Mouse (Mus musculus) lung, adult 2 months (tissue): Measurements from ENCODE around the gene Gpc6. TPM values are rescaled to one million over a fixed set of nuclear protein-coding genes. Genes with fewer than 3 reads are reported as not detected.
"Not testable (repeated sequence)": the region's sequence is repeated elsewhere in the genome, so short reads cannot be mapped to it uniquely, and the experiment has no call there.

ENCODE experiments used
- DNase-seq: peaks from one replicate; pipeline ENCODE4 v3.0.0; 2022
- H3K4me1 ChIP-seq: fragments of 200-500 bp; 2 replicates; pipeline ENCODE4 v1.6.1; 2011; ENCODE audit warnings: low read length; ENCODE audit not compliant: control insufficient read depth, insufficient read depth
- H3K4me3 ChIP-seq: fragments of 200-500 bp; replicated peaks from 2 replicates; pipeline ENCODE3; 2011; ENCODE audit warnings: low read depth, mild to moderate bottlenecking, control low read depth, low read length; ENCODE audit errors: extremely low read depth
- CTCF ChIP-seq: fragments of 200-500 bp; IDR thresholded peaks from 2 replicates; pipeline ENCODE4 v1.5.1; 2011; ENCODE audit warnings: mild to moderate bottlenecking, low read length, control low read depth; ENCODE audit not compliant: insufficient read depth
- POLR2A ChIP-seq: fragments of 200-500 bp; IDR thresholded peaks from 2 replicates; pipeline ENCODE4 v1.6.1; 2011; ENCODE audit warnings: low read depth, mild to moderate bottlenecking, control low read depth, low read length, borderline replicate concordance; ENCODE audit errors: extremely low read depth
- WGBS: fragments of 180-500 bp; shearing (Covaris S2); methylation state at CpG from one replicate; pipeline ENCODE4 v1.1.7; 2018; 5-methylcytosine and 5-hydroxymethylcytosine counted together
- polyA plus RNA-seq: library from polyadenylated mRNA; depleted of rRNA; stranded (reverse); fragments of >200 nt; gene quantifications from 2 replicates; pipeline ENCODE4 v1.2.3, GENCODE M21; 2012

Gpc6 gene
- polyA plus RNA-seq, 1 experiment: 2.4 TPM

DNA sequence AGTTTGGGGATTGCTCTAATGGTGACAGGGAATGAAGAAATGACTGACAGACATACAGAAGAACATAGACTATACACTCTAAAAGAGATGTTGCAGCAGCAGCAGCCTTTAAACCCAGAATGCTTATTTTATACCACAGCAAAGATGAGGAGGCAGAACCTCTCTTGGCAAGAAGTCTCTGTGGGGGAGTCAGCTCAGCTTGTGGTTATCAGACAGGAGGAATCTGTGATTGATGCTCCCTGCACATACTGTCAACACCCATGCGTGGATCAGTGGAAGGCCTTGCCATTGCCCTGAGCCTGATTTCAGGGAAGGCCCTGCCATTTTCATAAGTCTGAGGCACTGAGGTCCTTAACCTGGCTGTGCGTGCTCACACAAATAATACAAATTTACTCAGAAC, 484.7 kb downstream of the Gpc6 start:
- no peak for DNase-seq
- Histone ChIP-seq H3K4me3 (no peak overlapping the region), H3K4me1 (no peaks in the 10 kb centered on the region)
- WGBS: 90% methylated on average over 2 of the region's 2 CpGs
- no peak for TF ChIP-seq POLR2A
- no peak for TF ChIP-seq CTCF

DNA sequence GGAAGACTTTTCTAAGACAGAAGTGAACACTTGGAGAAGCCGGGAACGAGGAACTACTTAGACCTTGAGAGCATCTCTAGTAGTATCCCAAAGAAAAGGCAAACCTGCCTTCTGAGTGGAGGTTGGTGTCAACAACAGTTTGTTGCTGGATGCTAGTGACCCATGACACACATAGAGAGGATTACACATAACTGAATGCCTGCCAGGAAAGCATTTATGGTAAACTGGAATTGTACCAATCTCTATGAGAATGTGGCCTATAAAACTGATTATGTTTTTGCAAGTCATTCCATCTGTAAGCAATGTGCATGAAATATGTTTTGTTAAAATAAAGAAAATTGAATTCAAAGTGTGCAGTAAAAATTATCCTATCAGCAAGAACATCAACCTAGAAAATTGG, 485.4 kb downstream of the Gpc6 start:
- Histone ChIP-seq H3K4me3 (no peak overlapping the region), H3K4me1 (no peaks in the 10 kb centered on the region)
- DNase-seq: no peak
- WGBS: 93% methylated on average over 2 of the region's 2 CpGs
- TF ChIP-seq POLR2A (no peak), CTCF (no peak)

DNA sequence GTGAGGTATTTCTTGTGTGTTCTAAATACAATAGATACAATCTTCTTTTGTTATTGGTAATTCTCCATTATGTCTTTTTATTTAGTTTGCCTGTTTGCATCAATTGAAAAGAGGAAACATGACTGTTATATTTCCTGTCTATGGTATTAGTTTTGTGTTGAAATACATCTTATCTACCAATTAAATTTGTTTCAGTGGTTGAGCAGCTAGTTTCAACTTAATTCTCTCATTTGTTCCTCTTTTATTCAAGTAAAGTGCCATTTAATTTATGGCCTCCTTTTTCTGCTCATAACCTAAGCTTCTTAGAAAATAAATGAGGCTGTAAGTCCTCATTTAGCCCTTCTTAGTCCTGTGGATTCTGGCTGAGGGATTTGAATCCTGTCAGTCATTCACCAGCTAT, 489.9 kb downstream of the Gpc6 start:
- DNase-seq: no peak
- Histone ChIP-seq H3K4me1 (no peaks in the 10 kb centered on the region), H3K4me3 (no peak overlapping the region)
- no peak for TF ChIP-seq POLR2A
- TF ChIP-seq CTCF: no peak

DNA sequence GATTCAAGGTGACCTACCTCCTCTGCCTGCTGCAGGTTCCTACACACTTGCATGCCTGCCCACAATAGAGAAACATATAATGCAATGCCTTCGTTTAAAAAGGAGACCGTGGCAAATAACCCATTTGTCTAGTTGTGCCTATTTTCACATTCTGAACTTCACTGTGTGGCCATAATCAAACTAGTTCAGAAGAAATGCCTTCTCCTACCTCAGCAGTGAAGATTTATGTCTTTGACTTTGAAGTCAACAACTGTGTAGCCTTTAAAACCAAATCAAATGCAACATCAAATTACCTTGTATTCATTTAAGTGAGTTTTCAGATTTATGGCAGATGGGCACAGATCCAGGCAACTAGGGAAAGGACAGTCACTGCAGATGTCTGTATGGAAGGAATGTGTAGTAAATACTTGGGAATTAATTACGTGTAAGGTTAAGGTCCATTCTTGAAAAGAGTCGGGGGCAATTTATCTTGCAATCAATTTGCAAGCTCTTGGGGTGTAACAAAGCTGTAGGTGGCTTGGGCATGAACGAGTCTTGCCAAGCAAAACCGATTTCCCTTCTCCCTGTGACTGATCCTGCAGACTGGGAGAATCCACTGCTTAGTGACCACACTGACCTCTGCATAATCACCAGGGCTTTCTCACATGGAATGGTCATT, 494.6 kb downstream of the Gpc6 start:
- TF ChIP-seq CTCF (no peak), POLR2A (no peak)
- no peaks in the 10 kb centered on the region for H3K4me1 ChIP-seq
- no peak overlapping the region for H3K4me3 ChIP-seq
- DNase-seq: no peak
- 68% methylated on average over 6 of the region's 6 CpGs for WGBS

DNA sequence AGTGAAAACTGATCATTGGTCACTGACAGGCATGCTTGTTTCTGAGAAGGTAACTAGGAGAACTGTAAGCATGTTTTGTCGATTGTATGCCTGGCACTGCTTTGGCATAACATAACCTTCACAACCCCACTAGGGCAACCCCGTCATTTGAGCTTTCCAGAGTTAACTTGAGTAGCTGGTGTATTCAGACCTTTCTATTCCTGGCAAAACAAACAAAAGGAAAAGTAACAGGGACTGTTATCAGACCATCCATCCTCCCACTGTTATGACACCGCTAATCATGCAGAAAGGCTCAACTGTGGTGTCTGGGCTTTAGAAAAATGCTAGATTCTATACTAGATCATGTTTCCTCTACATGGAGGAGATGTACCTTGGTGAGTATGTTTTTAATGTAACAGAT, 496.1 kb downstream of the Gpc6 start:
- WGBS: 53% methylated on average over 3 of the region's 3 CpGs
- no peak for DNase-seq

DNA sequence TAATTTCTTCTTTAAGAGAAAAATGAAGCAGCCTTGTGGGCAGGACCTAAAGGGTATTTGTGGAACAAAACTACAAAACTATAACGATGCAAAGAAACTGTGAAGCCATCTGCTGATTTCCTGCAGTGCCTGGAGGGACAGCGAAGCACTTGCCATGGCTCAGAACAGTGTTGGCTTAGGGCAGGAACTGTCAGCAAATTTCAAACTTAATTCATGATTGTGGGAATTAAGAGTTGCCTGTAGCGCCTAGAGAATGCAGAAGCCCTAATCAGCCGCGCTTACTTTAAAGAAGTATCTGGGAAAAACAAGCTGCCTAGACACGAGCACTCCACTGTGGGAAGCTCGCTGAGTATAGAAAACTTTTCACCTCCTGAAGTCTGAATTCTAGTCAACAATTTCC, 501.0 kb downstream of the Gpc6 start:
- TF ChIP-seq CTCF: no peak
- TF ChIP-seq POLR2A: no peak
- H3K4me3 ChIP-seq: no peak overlapping the region
- H3K4me1 ChIP-seq: no peaks in the 10 kb centered on the region
- no peak for DNase-seq
- 56% methylated on average over 7 of the region's 7 CpGs for WGBS

More for the DNA sequence above, 496.1 kb downstream of the Gpc6 start:
- no peak for TF ChIP-seq CTCF
- TF ChIP-seq POLR2A: no peak
- Histone ChIP-seq H3K4me3 (no peak overlapping the region), H3K4me1 (no peaks in the 10 kb centered on the region)

DNA sequence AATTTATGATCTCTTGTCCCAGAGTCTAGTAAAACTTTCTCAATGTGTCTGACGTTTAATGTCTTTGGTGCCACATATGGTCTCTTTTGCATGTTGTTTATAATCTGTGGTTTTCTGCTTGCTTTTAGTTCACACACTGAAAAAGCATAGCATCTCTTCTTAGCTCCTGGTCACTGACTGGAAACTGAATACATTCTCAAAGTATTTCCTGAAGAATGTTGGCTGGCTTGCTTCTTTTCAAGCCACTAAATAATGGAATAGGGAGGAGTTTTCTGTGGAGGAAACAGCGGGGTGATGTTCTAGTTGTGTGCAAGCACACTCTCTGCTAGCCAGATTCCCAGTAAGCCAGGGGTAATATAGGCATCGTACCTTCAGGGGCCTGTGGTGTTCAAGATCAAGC, 502.7 kb downstream of the Gpc6 start:
- WGBS: 57% methylated on average over 3 of the region's 3 CpGs
- TF ChIP-seq CTCF (no peak), POLR2A (no peak)
- no peak for DNase-seq
- Histone ChIP-seq H3K4me1 (no peaks in the 10 kb centered on the region), H3K4me3 (no peak overlapping the region)

DNA sequence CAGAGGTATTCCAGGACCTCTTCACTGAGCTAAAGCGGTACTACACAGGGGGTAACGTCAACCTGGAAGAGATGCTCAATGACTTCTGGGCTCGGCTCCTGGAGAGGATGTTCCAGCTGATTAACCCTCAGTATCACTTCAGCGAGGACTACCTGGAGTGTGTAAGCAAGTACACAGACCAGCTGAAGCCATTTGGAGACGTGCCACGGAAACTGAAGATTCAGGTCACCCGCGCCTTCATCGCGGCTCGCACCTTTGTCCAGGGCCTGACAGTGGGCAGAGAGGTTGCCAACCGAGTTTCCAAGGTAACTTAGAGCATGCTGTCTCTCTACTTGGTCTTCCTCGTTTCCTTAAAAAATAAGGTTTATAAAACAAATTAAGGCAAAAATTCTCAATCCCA, 510.6 kb downstream of the Gpc6 start:
- TF ChIP-seq POLR2A (no peak), CTCF (no peak)
- 92% methylated on average over 13 of the region's 13 CpGs for WGBS
- H3K4me3 ChIP-seq: no peak overlapping the region
- no peak for DNase-seq
- H3K4me1 ChIP-seq: no peaks in the 10 kb centered on the region

DNA sequence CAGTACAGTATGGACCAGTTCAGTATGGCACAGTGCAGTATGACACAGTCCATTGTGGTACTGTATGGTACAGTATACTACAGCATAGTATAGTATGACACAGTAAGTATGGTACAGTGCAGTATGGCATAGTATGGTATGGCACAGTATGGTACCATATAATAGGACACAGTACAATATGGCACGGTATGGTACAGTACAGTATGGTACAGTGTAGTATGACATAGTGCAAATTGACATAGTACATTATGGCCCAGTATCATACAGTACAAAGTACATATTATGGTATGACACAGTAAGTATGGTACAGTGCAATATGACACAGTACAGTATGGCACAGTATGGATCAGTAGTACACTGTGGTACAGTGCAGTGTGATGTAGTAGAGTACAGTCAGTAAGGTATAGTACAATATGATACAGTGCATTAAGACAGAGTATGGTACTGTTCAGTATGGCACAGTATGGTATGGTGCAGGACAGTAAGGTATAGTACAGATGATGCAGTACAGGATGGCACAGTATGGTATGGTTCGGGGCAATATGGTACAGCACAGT, 521.6 kb downstream of the Gpc6 start:
- 99% methylated on average over 2 of the region's 2 CpGs for WGBS

DNA sequence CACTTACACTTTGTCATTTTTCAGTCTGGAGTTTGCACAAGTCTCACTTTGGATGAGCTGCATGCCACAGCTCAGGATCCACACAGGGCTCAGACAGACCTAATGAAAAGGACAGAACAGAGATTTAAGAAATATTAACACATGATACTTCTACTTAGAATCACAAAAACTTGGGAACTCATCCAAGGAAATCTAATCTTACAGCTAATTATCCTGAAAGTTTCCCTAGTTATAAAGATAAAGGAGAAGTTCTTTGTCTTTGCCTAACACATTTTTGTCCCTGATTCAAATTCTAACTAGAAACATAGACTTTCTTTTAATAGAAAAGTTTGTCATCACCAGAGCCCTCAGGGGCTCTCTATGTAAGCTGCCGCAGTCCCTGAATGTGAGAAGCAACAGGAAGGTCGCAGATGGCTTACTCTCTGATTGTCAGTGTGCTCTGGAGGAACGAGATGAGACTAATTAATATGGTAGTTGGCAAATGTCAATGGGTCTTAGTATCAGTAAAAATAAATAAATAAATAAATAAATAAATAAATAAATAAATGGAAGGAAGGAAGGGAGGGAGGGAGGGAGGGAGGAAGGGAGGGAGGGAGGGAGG, 526.4 kb downstream of the Gpc6 start:
- TF ChIP-seq POLR2A (no peak), CTCF (no peak)
- Histone ChIP-seq H3K4me1 (no peaks in the 10 kb centered on the region), H3K4me3 (no peak overlapping the region)
- 51% methylated on average over 3 of the region's 3 CpGs for WGBS
- DNase-seq: no peak

More for the DNA sequence above, 521.6 kb downstream of the Gpc6 start:
- not testable (repeated sequence) for H3K4me3 ChIP-seq, H3K4me1 ChIP-seq, DNase-seq
